Mouse (Mus musculus): ENCODE measurements around the gene Pfdn5. TPM values are rescaled to one million over a fixed set of nuclear protein-coding genes. Genes with fewer than 3 reads are reported as not detected.

Pfdn5 gene
- total and polyA plus RNA-seq, 3 experiments = 302 to 7,439 (median 465) TPM

- Histone ChIP-seq H3K4me3 (ENCODE audit: control insufficient read depth in 1 of 2, insufficient read depth in 1 of 2, low read depth in 2 of 2, low read length in 2 of 2) (no peak overlapping the region), H3K9me3 (replicated peaks; ENCODE audit: insufficient read depth, low read length) (no peaks in the 10 kb centered on the region), H3K36me3 (ENCODE audit: control insufficient read depth in 1 of 2, insufficient read depth in 2 of 2, low read length in 2 of 2) (peaks cover 0 to 5% of the 10 kb centered on the region in 2 experiments; a peak in 2 of 4 replicates), H3K79me2 (ENCODE audit: control insufficient read depth, insufficient read depth, low read length, poor library complexity) (no peaks in the 10 kb centered on the region), H3K27me3 (ENCODE audit: control insufficient read depth in 1 of 2, insufficient read depth in 2 of 2, low read length in 2 of 2) (peaks cover 4 to 10% of the 10 kb centered on the region in 2 experiments; a peak in 3 of 4 replicates), H3K9ac (ENCODE audit: control insufficient read depth, low read depth, low read length, poor library complexity, severe bottlenecking) (no peak overlapping the region), H3K27ac (ENCODE audit: control insufficient read depth, low read depth, low read length) (no peak overlapping the region), H3K4me1 (ENCODE audit: control insufficient read depth in 1 of 2, insufficient read depth in 2 of 2, low read length in 2 of 2) (peaks cover 0 to 11% of the 10 kb centered on the region in 2 experiments; a peak in 2 of 4 replicates)
- DNase-seq (ENCODE audit: low read depth, low spot score) = peak; percentile 57
- TF ChIP-seq ZC3H11A (IDR thresholded peaks at IDR 0.05; ENCODE audit: low read depth, low read length) (no peak), EP300 (IDR thresholded peaks at IDR 0.05; ENCODE audit: low read depth in 1 of 2, low read length in 2 of 2) (peak; percentile 38 to 78; a peak in 3 of 4 replicates), ZMIZ1 (IDR thresholded peaks at IDR 0.05; ENCODE audit: low read depth, low read length) (no peak), MEF2A (IDR thresholded peaks at IDR 0.05; ENCODE audit: extremely low read depth, insufficient replicate concordance, low read depth, low read length, poor library complexity, severe bottlenecking) (no peak), POLR2AphosphoS2 (IDR thresholded peaks at IDR 0.05; ENCODE audit: low read length) (no peak), GATA1 (IDR thresholded peaks at IDR 0.05; ENCODE audit: low read depth, low read length) (peak; percentile 88), TBP (IDR thresholded peaks at IDR 0.05; ENCODE audit: low read depth, low read length) (no peak), E2F4 (IDR thresholded peaks at IDR 0.05; ENCODE audit: borderline replicate concordance, low read depth, low read length) (no peak), CHD1 (IDR thresholded peaks at IDR 0.05; ENCODE audit: low read depth, low read length) (no peak), MYC (IDR thresholded peaks at IDR 0.05; ENCODE audit: low read depth, low read length) (no peak), JUND (IDR thresholded peaks at IDR 0.05; ENCODE audit: low read depth, low read length) (no peak), ELF1 (IDR thresholded peaks at IDR 0.05; ENCODE audit: low read depth, low read length) (peak; percentile 49; the same call in 1 of the 2 replicates), ETS1 (IDR thresholded peaks at IDR 0.05; ENCODE audit: low read depth, low read length) (no peak), MAX (IDR thresholded peaks at IDR 0.05; ENCODE audit: low read length) (no peak), TCF12 (IDR thresholded peaks at IDR 0.05; ENCODE audit: low read depth, low read length) (no peak), SIN3A (IDR thresholded peaks at IDR 0.05; ENCODE audit: low read length) (no peak), SMC3 (IDR thresholded peaks at IDR 0.05; ENCODE audit: low read depth, low read length) (no peak)
Observed at GRCm38 (mm10) chr15:102364678-102365077, 38.8 kb downstream of the Pfdn5 start.

GRCm38 (mm10) chr15:102366238-102366637 lies 40.3 kb downstream of the Pfdn5 start:
- TF ChIP-seq POLR2A (IDR thresholded peaks at IDR 0.05; ENCODE audit: control insufficient read depth in 1 of 2, insufficient read depth in 1 of 2, low read depth in 1 of 2, low read length in 2 of 2, poor library complexity in 1 of 2) = no peak
- no peak for TF ChIP-seq POLR2AphosphoS5 (IDR thresholded peaks at IDR 0.05; ENCODE audit: borderline replicate concordance, low read depth, low read length)
- no peak for TF ChIP-seq GABPA (IDR thresholded peaks at IDR 0.05; ENCODE audit: low read depth, low read length)
- TF ChIP-seq ELF1 (IDR thresholded peaks at IDR 0.05; ENCODE audit: low read depth, low read length) = no peak
- TF ChIP-seq NRF1 (IDR thresholded peaks at IDR 0.05; ENCODE audit: insufficient read depth, low read depth, low read length, poor library complexity, severe bottlenecking) = no peak
- TF ChIP-seq CHD1 (IDR thresholded peaks at IDR 0.05; ENCODE audit: low read depth, low read length) = no peak
- no peak for TF ChIP-seq ZC3H11A (IDR thresholded peaks at IDR 0.05; ENCODE audit: low read depth, low read length)
- TF ChIP-seq CTCF (IDR thresholded peaks at IDR 0.05 in 2 of 3, conservative IDR thresholded peaks at IDR 0.05 in 1 of 3; ENCODE audit: control insufficient read depth in 1 of 3, insufficient read depth in 1 of 3, low read depth in 2 of 3, low read length in 3 of 3, poor library complexity in 1 of 3, severe bottlenecking in 1 of 3) = no peak
- TF ChIP-seq USF2 (IDR thresholded peaks at IDR 0.05; ENCODE audit: borderline replicate concordance in 1 of 2, insufficient read depth in 1 of 2, low read depth in 1 of 2, low read length in 2 of 2) = no peak
- H3K79me2 ChIP-seq (ENCODE audit: control insufficient read depth, insufficient read depth, low read length, poor library complexity) = no peaks in the 10 kb centered on the region
- H3K4me1 ChIP-seq (ENCODE audit: control insufficient read depth in 1 of 2, insufficient read depth in 2 of 2, low read length in 2 of 2) = peaks cover 0 to 11% of the 10 kb centered on the region in 2 experiments; a peak in 2 of 4 replicates
- H3K27ac ChIP-seq (ENCODE audit: control insufficient read depth, low read depth, low read length) = no peak overlapping the region
- H3K4me3 ChIP-seq (ENCODE audit: control insufficient read depth in 1 of 2, insufficient read depth in 1 of 2, low read depth in 2 of 2, low read length in 2 of 2) = no peak overlapping the region
- peaks cover 0 to 5% of the 10 kb centered on the region in 2 experiments; a peak in 2 of 4 replicates for H3K36me3 ChIP-seq (ENCODE audit: control insufficient read depth in 1 of 2, insufficient read depth in 2 of 2, low read length in 2 of 2)
- H3K27me3 ChIP-seq (ENCODE audit: control insufficient read depth in 1 of 2, insufficient read depth in 2 of 2, low read length in 2 of 2) = peaks cover 4 to 15% of the 10 kb centered on the region in 2 experiments; a peak in 3 of 4 replicates
- H3K9me3 ChIP-seq (replicated peaks; ENCODE audit: insufficient read depth, low read length) = no peaks in the 10 kb centered on the region
- no peak overlapping the region for H3K9ac ChIP-seq (ENCODE audit: control insufficient read depth, low read depth, low read length, poor library complexity, severe bottlenecking)
- DNase-seq (ENCODE audit: low read depth, low spot score) = no peak

Measured in MEL (cell line).